Mouse (Mus musculus) CH12.LX (cell line): ENCODE data around the gene Gm20765. TPM values are rescaled to one million over a fixed set of nuclear protein-coding genes. Genes with fewer than 3 reads are reported as not detected.
"Not testable (repeated sequence)": the region's sequence is repeated elsewhere in the genome, so short reads cannot be mapped to it uniquely, and the experiment has no call there.

ENCODE experiments used
- DNase-seq: peaks from one replicate; pipeline ENCODE4 v3.0.0-alpha.2; 2013; ENCODE audit errors: extremely low read depth
- H3K27ac ChIP-seq: 2 replicates; pipeline ENCODE4 v1.5.1; 2012; ENCODE audit warnings: low read depth, mild to moderate bottlenecking, control low read depth, moderate library complexity; ENCODE audit not compliant: insufficient read depth
- H3K27me3 ChIP-seq: replicated peaks from 2 replicates; pipeline ENCODE3; 2012; ENCODE audit warnings: inconsistent platforms
- H3K36me3 ChIP-seq, 2 experiments: replicated peaks in 1 of 2; 2 replicates each; pipeline versions ENCODE3 to v1.6.1; 2012; ENCODE audit warnings: inconsistent platforms in 1 of 2, low read length in 1 of 2, mild to moderate bottlenecking in 1 of 2, mixed read lengths in 1 of 2, moderate library complexity in 1 of 2; ENCODE audit not compliant: control insufficient read depth in 1 of 2, insufficient read depth in 1 of 2
- H3K4me1 ChIP-seq, 2 experiments: 2 replicates each; pipeline ENCODE4 v1.6.1; 2012; ENCODE audit warnings: inconsistent platforms in 1 of 2, moderate library complexity in 1 of 2; ENCODE audit not compliant: insufficient read depth in 2 of 2, control insufficient read depth in 1 of 2
- H3K4me2 ChIP-seq: 2 replicates; pipeline ENCODE4 v1.6.1; 2012; ENCODE audit warnings: low read depth, mild to moderate bottlenecking, control low read depth; ENCODE audit not compliant: poor library complexity, insufficient read depth, severe bottlenecking
- H3K4me3 ChIP-seq, 3 experiments: fragments of 150-350 bp in 1 of 3; sonication (generic) in 1 of 3; replicated peaks in 1 of 3; 2 replicates each; pipeline versions ENCODE3 to v1.5.1; 2011 to 2012; ENCODE audit warnings: low read depth in 2 of 3, low read length in 2 of 3, mild to moderate bottlenecking in 2 of 3, moderate library complexity in 2 of 3, control low read depth in 1 of 3, improper control_type of control experiment in 1 of 3, inconsistent platforms in 1 of 3, mixed read lengths in 1 of 3; ENCODE audit not compliant: poor library complexity in 1 of 3
- H3K79me2 ChIP-seq: replicated peaks from 2 replicates; pipeline ENCODE4 v1.6.1; 2012; ENCODE audit warnings: mild to moderate bottlenecking, moderate library complexity; ENCODE audit not compliant: control insufficient read depth, poor library complexity, insufficient read depth, severe bottlenecking; ENCODE audit errors: extremely low read depth
- H3K9ac ChIP-seq: 2 replicates; pipeline ENCODE4 v1.6.1; 2012; ENCODE audit warnings: low read depth, mild to moderate bottlenecking, control low read depth, moderate library complexity; ENCODE audit not compliant: insufficient read depth
- H3K9me3 ChIP-seq: replicated peaks from 2 replicates; pipeline ENCODE3; 2012; ENCODE audit warnings: low read length, inconsistent platforms, mixed read lengths
- dilution Hi-C: fragments of 300-500 bp; cut with MboI; formaldehyde crosslinking; loops from 2 replicates; pipeline ENCODE4 v1.14.3; 2020; ENCODE audit warnings: low sequenced_read_pairs; ENCODE audit not compliant: extremely low pct_unique_long_range_greater_than_20kb, extremely low pct_ligation_motif_present
- in situ Hi-C: fragments of 300-500 bp; cut with MboI; formaldehyde crosslinking; loops from 3 replicates; pipeline ENCODE4 v1.14.3; 2019; ENCODE audit warnings: low sequenced_read_pairs, low pct_ligation_motif_present, low pct_unique_long_range_greater_than_20kb, mixed read lengths
- polyA plus RNA-seq: library from polyadenylated mRNA; unstranded; fragments of >175 nt; gene quantifications from 2 replicates; pipeline ENCODE4 v1.2.1, GENCODE M21; 2012; ENCODE audit warnings: low read depth; ENCODE audit not compliant: insufficient read length
- total RNA-seq, 2 experiments: library from RNA; depleted of rRNA; stranded (reverse); fragments of 300-350 nt in 1 of 2; fragments of >200 nt in 1 of 2; gene quantifications; 2 replicates each; pipeline ENCODE4 v1.2.3; 2012 to 2014

Gene Gm20765
- not detected in 2 replicates for total RNA-seq (2012; rRNA removed)
- total RNA-seq (2014; rRNA removed), result not detected in 2 replicates
- not detected in 2 replicates for polyA plus RNA-seq

GRCm38 (mm10) chr10:104185233-104185632 lies at the start of gene Gm20765:
TSS of gene Gm20765 (plus strand) at chr10:104185533.
- in situ Hi-C loops, H3K4me2 ChIP-seq, H3K9ac ChIP-seq, H3K79me2 ChIP-seq, dilution Hi-C loops, H3K9me3 ChIP-seq, H3K4me3 ChIP-seq, H3K4me1 ChIP-seq, H3K36me3 ChIP-seq, H3K27me3 ChIP-seq, H3K27ac ChIP-seq, DNase-seq: not testable (repeated sequence)

GRCm38 (mm10) chr10:104142687-104143086 lies 42.6 kb upstream of the Gm20765 start, which contains the start of gene Gm21293:
TSS of gene Gm21293 (plus strand) at chr10:104142987.
- H3K27me3 ChIP-seq, H3K4me1 ChIP-seq, H3K9ac ChIP-seq, H3K4me3 ChIP-seq, H3K27ac ChIP-seq, H3K9me3 ChIP-seq, H3K4me2 ChIP-seq, dilution Hi-C loops, H3K36me3 ChIP-seq, in situ Hi-C loops, DNase-seq, H3K79me2 ChIP-seq: not testable (repeated sequence)

- H3K27ac ChIP-seq, H3K9me3 ChIP-seq, H3K9ac ChIP-seq, DNase-seq, H3K79me2 ChIP-seq, H3K36me3 ChIP-seq, dilution Hi-C loops, H3K4me3 ChIP-seq, in situ Hi-C loops, H3K4me2 ChIP-seq, H3K4me1 ChIP-seq, H3K27me3 ChIP-seq: not testable (repeated sequence)
Measured at GRCm38 (mm10) chr10:104151197-104151596, 34.1 kb upstream of the Gm20765 start, which contains the start of gene Gm6763. TSS of gene Gm6763 (plus strand) at chr10:104151497.

GRCm38 (mm10) chr10:104159706-104160105 lies 25.6 kb upstream of the Gm20765 start, which contains the start of gene Gm8764:
TSS of gene Gm8764 (plus strand) at chr10:104160006.
- H3K9ac ChIP-seq, H3K79me2 ChIP-seq, H3K4me3 ChIP-seq, DNase-seq, H3K4me2 ChIP-seq, H3K36me3 ChIP-seq, H3K27me3 ChIP-seq, H3K9me3 ChIP-seq, H3K27ac ChIP-seq, H3K4me1 ChIP-seq, dilution Hi-C loops, in situ Hi-C loops: not testable (repeated sequence)

- H3K4me2 ChIP-seq, H3K9ac ChIP-seq, H3K36me3 ChIP-seq, H3K27me3 ChIP-seq, DNase-seq, H3K79me2 ChIP-seq, H3K9me3 ChIP-seq, H3K27ac ChIP-seq, H3K4me1 ChIP-seq, dilution Hi-C loops, H3K4me3 ChIP-seq, in situ Hi-C loops: not testable (repeated sequence)
Measured at GRCm38 (mm10) chr10:104168215-104168614, 17.1 kb upstream of the Gm20765 start, which contains the start of gene Gm21304. TSS of gene Gm21304 (plus strand) at chr10:104168515.

- H3K36me3 ChIP-seq, DNase-seq, H3K4me2 ChIP-seq, H3K4me1 ChIP-seq, in situ Hi-C loops, H3K4me3 ChIP-seq, H3K79me2 ChIP-seq, H3K9me3 ChIP-seq, dilution Hi-C loops, H3K27me3 ChIP-seq, H3K27ac ChIP-seq, H3K9ac ChIP-seq: not testable (repeated sequence)
Measured at GRCm38 (mm10) chr10:104176724-104177123, 8.6 kb upstream of the Gm20765 start, which contains the start of gene Gm21312. TSS of gene Gm21312 (plus strand) at chr10:104177024.
